Mouse (Mus musculus) CH12.LX (cell line): ENCODE data around the gene Orc1. TPM values are rescaled to one million over a fixed set of nuclear protein-coding genes. Genes with fewer than 3 reads are reported as not detected.
A peak's percentile ranks its signal among the peaks of the same experiment; 100 is the strongest.

Source experiments
- DNase-seq: peaks from one replicate; pipeline ENCODE4 v3.0.0-alpha.2; 2013; ENCODE audit errors: extremely low read depth
- H3K27ac ChIP-seq: 2 replicates; pipeline ENCODE4 v1.5.1; 2012; ENCODE audit warnings: low read depth, mild to moderate bottlenecking, control low read depth, moderate library complexity; ENCODE audit not compliant: insufficient read depth
- H3K27me3 ChIP-seq: replicated peaks from 2 replicates; pipeline ENCODE3; 2012; ENCODE audit warnings: inconsistent platforms
- H3K36me3 ChIP-seq, 2 experiments: replicated peaks in 1 of 2; 2 replicates each; pipeline versions ENCODE3 to v1.6.1; 2012; ENCODE audit warnings: inconsistent platforms in 1 of 2, low read length in 1 of 2, mild to moderate bottlenecking in 1 of 2, mixed read lengths in 1 of 2, moderate library complexity in 1 of 2; ENCODE audit not compliant: control insufficient read depth in 1 of 2, insufficient read depth in 1 of 2
- H3K4me1 ChIP-seq, 2 experiments: 2 replicates each; pipeline ENCODE4 v1.6.1; 2012; ENCODE audit warnings: inconsistent platforms in 1 of 2, moderate library complexity in 1 of 2; ENCODE audit not compliant: insufficient read depth in 2 of 2, control insufficient read depth in 1 of 2
- H3K4me2 ChIP-seq: 2 replicates; pipeline ENCODE4 v1.6.1; 2012; ENCODE audit warnings: low read depth, mild to moderate bottlenecking, control low read depth; ENCODE audit not compliant: poor library complexity, insufficient read depth, severe bottlenecking
- H3K4me3 ChIP-seq, 3 experiments: fragments of 150-350 bp in 1 of 3; sonication (generic) in 1 of 3; replicated peaks in 1 of 3; 2 replicates each; pipeline versions ENCODE3 to v1.5.1; 2011 to 2012; ENCODE audit warnings: low read depth in 2 of 3, low read length in 2 of 3, mild to moderate bottlenecking in 2 of 3, moderate library complexity in 2 of 3, control low read depth in 1 of 3, improper control_type of control experiment in 1 of 3, inconsistent platforms in 1 of 3, mixed read lengths in 1 of 3; ENCODE audit not compliant: poor library complexity in 1 of 3
- H3K79me2 ChIP-seq: replicated peaks from 2 replicates; pipeline ENCODE4 v1.6.1; 2012; ENCODE audit warnings: mild to moderate bottlenecking, moderate library complexity; ENCODE audit not compliant: control insufficient read depth, poor library complexity, insufficient read depth, severe bottlenecking; ENCODE audit errors: extremely low read depth
- H3K9ac ChIP-seq: 2 replicates; pipeline ENCODE4 v1.6.1; 2012; ENCODE audit warnings: low read depth, mild to moderate bottlenecking, control low read depth, moderate library complexity; ENCODE audit not compliant: insufficient read depth
- H3K9me3 ChIP-seq: replicated peaks from 2 replicates; pipeline ENCODE3; 2012; ENCODE audit warnings: low read length, inconsistent platforms, mixed read lengths
- BHLHE40 ChIP-seq: IDR thresholded peaks from 2 replicates; pipeline ENCODE4 v1.6.1; 2011; ENCODE audit warnings: mild to moderate bottlenecking, low read depth, low read length, improper control_type of control experiment
- CHD2 ChIP-seq: IDR thresholded peaks from 2 replicates; pipeline ENCODE4 v1.6.1; 2011; ENCODE audit warnings: low read length, improper control_type of control experiment
- CTCF ChIP-seq, 2 experiments: IDR thresholded peaks in 1 of 2; conservative IDR thresholded peaks in 1 of 2; 2 replicates each; pipeline ENCODE4 v1.5.1; 2011 to 2012; ENCODE audit warnings: low read depth in 2 of 2, low read length in 2 of 2, improper control_type of control experiment in 1 of 2, inconsistent platforms in 1 of 2, mild to moderate bottlenecking in 1 of 2, moderate library complexity in 1 of 2
- ELF1 ChIP-seq: IDR thresholded peaks from 2 replicates; pipeline ENCODE4 v1.6.1; 2014; ENCODE audit warnings: low read depth, mild to moderate bottlenecking, inconsistent platforms, low read length, improper control_type of control experiment
- EP300 ChIP-seq: IDR thresholded peaks from 2 replicates; pipeline ENCODE4 v1.6.1; 2011; ENCODE audit warnings: low read length, improper control_type of control experiment
- HCFC1 ChIP-seq: IDR thresholded peaks from 2 replicates; pipeline ENCODE4 v1.6.1; 2012; ENCODE audit warnings: low read depth, mild to moderate bottlenecking, inconsistent platforms, low read length, improper control_type of control experiment
- IRF4 ChIP-seq: IDR thresholded peaks from 2 replicates; pipeline ENCODE4 v1.6.1; 2014; ENCODE audit warnings: low read depth, mild to moderate bottlenecking, inconsistent platforms, low read length, improper control_type of control experiment
- KAT2A ChIP-seq: IDR thresholded peaks from 2 replicates; pipeline ENCODE4 v1.6.1; 2012; ENCODE audit warnings: low read length, improper control_type of control experiment, inconsistent platforms; ENCODE audit not compliant: insufficient replicate concordance
- MAX ChIP-seq: IDR thresholded peaks from 2 replicates; pipeline ENCODE4 v1.6.1; 2011; ENCODE audit warnings: low read length, improper control_type of control experiment
- MXI1 ChIP-seq: IDR thresholded peaks from 2 replicates; pipeline ENCODE4 v1.6.1; 2011; ENCODE audit warnings: mild to moderate bottlenecking, low read depth, low read length, improper control_type of control experiment
- MYC ChIP-seq: IDR thresholded peaks from 2 replicates; pipeline ENCODE4 v1.6.1; 2011; ENCODE audit warnings: low read depth, mild to moderate bottlenecking, improper control_type of control experiment, low read length
- PAX5 ChIP-seq: IDR thresholded peaks from 2 replicates; pipeline ENCODE4 v1.6.1; 2012; ENCODE audit warnings: low read length, inconsistent platforms, mixed read lengths
- SIN3A ChIP-seq: IDR thresholded peaks from 2 replicates; pipeline ENCODE4 v1.6.1; 2012; ENCODE audit warnings: low read length, improper control_type of control experiment, inconsistent platforms
- TBP ChIP-seq: conservative IDR thresholded peaks from 2 replicates; pipeline ENCODE4 v1.6.1; 2011; ENCODE audit warnings: low read depth, low read length, improper control_type of control experiment
- TCF12 ChIP-seq: IDR thresholded peaks from 2 replicates; pipeline ENCODE4 v1.6.1; 2014; ENCODE audit warnings: low read depth, mild to moderate bottlenecking, inconsistent platforms, low read length, improper control_type of control experiment
- USF1 ChIP-seq: IDR thresholded peaks from 2 replicates; pipeline ENCODE4 v1.6.1; 2014; ENCODE audit warnings: low read depth, mild to moderate bottlenecking, inconsistent platforms, low read length, improper control_type of control experiment
- ZNF384 ChIP-seq: IDR thresholded peaks from 2 replicates; pipeline ENCODE4 v1.6.1; 2012; ENCODE audit warnings: low read depth, low read length, improper control_type of control experiment, inconsistent platforms
- dilution Hi-C: fragments of 300-500 bp; cut with MboI; formaldehyde crosslinking; loops from 2 replicates; pipeline ENCODE4 v1.14.3; 2020; ENCODE audit warnings: low sequenced_read_pairs; ENCODE audit not compliant: extremely low pct_unique_long_range_greater_than_20kb, extremely low pct_ligation_motif_present
- in situ Hi-C: fragments of 300-500 bp; cut with MboI; formaldehyde crosslinking; loops from 3 replicates; pipeline ENCODE4 v1.14.3; 2019; ENCODE audit warnings: low sequenced_read_pairs, low pct_ligation_motif_present, low pct_unique_long_range_greater_than_20kb, mixed read lengths
- polyA plus RNA-seq: library from polyadenylated mRNA; unstranded; fragments of >175 nt; gene quantifications from 2 replicates; pipeline ENCODE4 v1.2.1, GENCODE M21; 2012; ENCODE audit warnings: low read depth; ENCODE audit not compliant: insufficient read length
- total RNA-seq, 2 experiments: library from RNA; depleted of rRNA; stranded (reverse); fragments of 300-350 nt in 1 of 2; fragments of >200 nt in 1 of 2; gene quantifications; 2 replicates each; pipeline ENCODE4 v1.2.3; 2012 to 2014

Orc1 gene
- total and polyA plus RNA-seq, 3 experiments: 16.3 to 25.4 (median 24.8) TPM

DNA sequence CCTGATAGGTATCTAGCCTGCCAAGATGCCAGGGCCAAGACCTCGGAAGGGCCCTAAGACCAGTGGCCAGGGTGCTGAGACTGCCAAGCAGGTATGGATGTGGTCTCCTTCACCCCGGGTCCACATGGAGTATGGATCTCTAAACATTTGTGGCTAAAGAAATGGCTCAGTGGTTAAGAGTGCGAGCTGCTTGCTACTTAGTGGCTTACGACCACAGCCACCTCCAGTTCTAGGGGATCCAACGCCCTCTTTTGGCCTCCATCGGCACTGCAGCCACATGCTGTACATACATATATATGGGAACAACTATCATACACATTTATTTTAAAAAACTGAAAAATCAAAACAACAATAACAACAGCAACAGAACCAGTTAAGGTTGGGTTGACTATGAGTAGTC, 42.3 kb downstream of the Orc1 start:
- peak; percentile 19 for DNase-seq

DNA sequence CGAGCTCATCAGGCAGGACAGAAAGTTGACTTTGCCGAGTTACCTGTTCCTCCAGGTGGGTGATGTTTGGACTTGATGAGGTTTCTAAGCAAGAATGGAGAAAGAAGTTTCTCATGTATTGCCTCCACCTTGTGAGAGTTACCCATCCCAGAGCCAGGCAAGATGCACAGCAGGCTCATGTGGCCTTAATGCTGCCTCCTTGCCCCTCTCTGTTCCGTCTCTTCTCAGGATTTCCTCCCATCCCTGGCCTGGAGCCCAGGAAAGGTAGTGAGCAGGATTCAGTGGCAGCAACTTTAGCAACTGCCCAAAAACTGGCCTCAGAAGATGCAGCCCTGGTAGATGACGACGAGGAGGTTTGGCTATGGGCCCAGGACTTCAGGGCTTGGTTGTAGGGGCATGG, 47.8 kb downstream of the Orc1 start:
- peaks cover 0 to 2% of the 10 kb centered on the region in 2 experiments; a peak in 1 of 4 replicates for H3K4me1 ChIP-seq
- dilution Hi-C loops: no loop called here
- DNase-seq: no peak
- no peaks in the 10 kb centered on the region for H3K27me3 ChIP-seq
- no peaks in the 10 kb centered on the region for H3K79me2 ChIP-seq
- H3K4me2 ChIP-seq: no peak overlapping the region
- no peak for TF ChIP-seq MYC
- TF ChIP-seq HCFC1: no peak
- TF ChIP-seq CHD2: no peak
- TF ChIP-seq USF1: no peak
- no peak for TF ChIP-seq ELF1
- no peak for TF ChIP-seq PAX5
- no peak for TF ChIP-seq TBP
- TF ChIP-seq EP300: no peak
- no peak for TF ChIP-seq SIN3A
- TF ChIP-seq, all 38 proteins: peak for 0
- Histone ChIP-seq H3K4me3 (no peak overlapping the region), H3K9ac (no peak overlapping the region), H3K27ac (no peak overlapping the region), H3K36me3 (peaks cover 80 to 100% of the 10 kb centered on the region in 2 experiments), H3K9me3 (no peaks in the 10 kb centered on the region)
- in situ Hi-C loops: no loop called here

More for the DNA sequence above, 42.3 kb downstream of the Orc1 start:
- dilution Hi-C loops: no loop called here
- Histone ChIP-seq H3K9ac (no peak overlapping the region), H3K27me3 (no peaks in the 10 kb centered on the region), H3K9me3 (no peaks in the 10 kb centered on the region), H3K79me2 (peaks cover 3% of the 10 kb centered on the region; the same call in 1 of the 2 replicates), H3K4me1 (peaks cover 4 to 29% of the 10 kb centered on the region in 2 experiments; a peak in 3 of 4 replicates), H3K36me3 (peaks cover 31 to 54% of the 10 kb centered on the region in 2 experiments), H3K27ac (no peak overlapping the region), H3K4me3 (no peak overlapping the region), H3K4me2 (no peak overlapping the region)
- in situ Hi-C loops: no loop called here
- peak in 1 of 2 experiments; percentile 28; a peak in 2 of 4 replicates for TF ChIP-seq CTCF (conservative IDR thresholded peaks at IDR 0.05 in 1 of 2, IDR thresholded peaks at IDR 0.05 in 1 of 2; ENCODE audit: low read depth in 2 of 2, low read length in 2 of 2)
- TF ChIP-seq KAT2A: no peak
- no peak for TF ChIP-seq ZNF384
- no peak for TF ChIP-seq MAX
- TF ChIP-seq MXI1: no peak
- no peak for TF ChIP-seq IRF4

DNA sequence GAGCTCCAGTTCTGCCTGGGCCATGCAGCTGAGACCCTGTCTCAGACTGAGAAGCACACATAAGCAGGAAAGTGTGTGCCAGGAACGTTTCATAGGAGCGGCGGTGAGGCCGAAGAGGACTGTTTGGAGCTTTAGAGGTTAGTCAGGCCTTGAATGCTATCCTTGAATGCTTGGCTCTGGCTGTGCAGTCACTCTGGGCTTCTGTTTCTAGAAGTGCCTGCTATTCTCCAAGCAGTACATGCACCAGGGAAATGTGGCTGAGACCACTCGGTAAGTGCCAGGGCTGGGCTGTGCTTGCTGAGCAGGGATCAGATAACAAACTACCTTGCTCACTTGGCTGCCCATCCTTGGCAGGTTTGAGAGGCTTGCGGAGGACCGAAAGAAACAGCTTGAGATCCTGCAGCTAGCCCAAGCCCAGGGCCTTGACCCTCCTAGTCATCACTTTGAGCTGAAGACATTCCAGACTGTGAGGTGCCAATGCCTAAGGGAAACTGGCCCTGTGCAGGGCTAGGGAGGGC, 50.2 kb downstream of the Orc1 start:
- Histone ChIP-seq H3K27ac (no peak overlapping the region), H3K4me3 (no peak overlapping the region), H3K79me2 (no peaks in the 10 kb centered on the region), H3K4me2 (no peak overlapping the region), H3K9me3 (no peaks in the 10 kb centered on the region), H3K4me1 (no peaks in the 10 kb centered on the region), H3K36me3 (peaks cover 80 to 98% of the 10 kb centered on the region in 2 experiments), H3K27me3 (no peaks in the 10 kb centered on the region), H3K9ac (no peak overlapping the region)
- no peak for DNase-seq
- dilution Hi-C loops: no loop called here
- TF ChIP-seq TCF12 (no peak), BHLHE40 (no peak)
- in situ Hi-C loops: no loop called here
